Mouse (Mus musculus) cerebellum, adult 2 months (tissue): ENCODE results near the gene Smtnl1. TPM values are rescaled to one million over a fixed set of nuclear protein-coding genes. Genes with fewer than 3 reads are reported as not detected.

Experiments
- DNase-seq, 2 experiments: peaks; one replicate each; pipeline ENCODE4 v3.0.0; 2021
- H3K27ac ChIP-seq: fragments of 200-500 bp; 2 replicates; pipeline ENCODE4 v1.5.1; 2012; ENCODE audit warnings: low read length, control low read depth, inconsistent platforms; ENCODE audit not compliant: insufficient read depth
- H3K27me3 ChIP-seq: fragments of 200-500 bp; 2 replicates; pipeline ENCODE4 v1.6.1; 2012; ENCODE audit warnings: inconsistent platforms, mild to moderate bottlenecking, low read length, moderate library complexity; ENCODE audit not compliant: control insufficient read depth, insufficient read depth
- H3K4me1 ChIP-seq: fragments of 200-500 bp; 2 replicates; pipeline ENCODE4 v1.6.1; 2011; ENCODE audit warnings: low read length; ENCODE audit not compliant: control insufficient read depth, insufficient read depth
- H3K4me3 ChIP-seq: fragments of 200-500 bp; replicated peaks from 2 replicates; pipeline ENCODE3; 2011; ENCODE audit warnings: mild to moderate bottlenecking, low read depth, low read length, control low read depth; ENCODE audit not compliant: insufficient read depth
- CTCF ChIP-seq: fragments of 200-500 bp; IDR thresholded peaks from 2 replicates; pipeline ENCODE4 v1.5.1; 2011; ENCODE audit warnings: low read depth, mild to moderate bottlenecking, control low read depth, low read length, moderate library complexity, borderline replicate concordance; ENCODE audit not compliant: insufficient read depth
- POLR2A ChIP-seq: fragments of 200-500 bp; IDR thresholded peaks from 2 replicates; pipeline ENCODE4 v1.6.1; 2011; ENCODE audit warnings: low read length, control low read depth, borderline replicate concordance; ENCODE audit not compliant: insufficient read depth
- WGBS: fragments of 180-500 bp; shearing (Covaris S2); methylation state at CpG from one replicate; pipeline ENCODE4 v1.1.7; 2018; 5-methylcytosine and 5-hydroxymethylcytosine counted together
- polyA plus RNA-seq: library from polyadenylated mRNA; depleted of rRNA; stranded (reverse); fragments of >200 nt; gene quantifications from 2 replicates; pipeline ENCODE4 v1.2.3, GENCODE M21; 2012; rRNA removed

The Smtnl1 gene
- polyA plus RNA-seq, 1 experiment, result not detected

DNA sequence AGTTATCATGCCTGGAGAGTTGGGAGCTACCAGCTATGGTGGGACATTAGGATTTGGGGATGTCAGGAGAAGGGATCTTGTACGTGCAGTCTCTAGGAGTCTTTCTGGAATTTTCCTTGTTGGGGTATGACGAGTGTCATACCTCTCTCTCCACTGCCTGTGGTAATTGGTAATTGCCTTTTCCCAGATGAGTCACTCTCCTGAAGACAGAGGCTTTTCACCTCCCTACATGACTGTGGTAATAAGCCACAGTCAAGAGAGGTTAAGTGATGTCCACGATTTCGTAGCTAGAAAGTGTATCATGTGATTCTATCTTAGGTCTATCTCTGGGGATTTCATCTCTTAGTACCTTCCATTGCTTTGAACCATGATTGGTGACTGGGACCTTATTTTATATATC lies 50.0 kb downstream of the Smtnl1 start:
- WGBS, result 97% methylated on average over 4 of the region's 4 CpGs
- Histone ChIP-seq H3K4me1 (peaks cover 4% of the 10 kb centered on the region; the same call in 1 of the 2 replicates), H3K27ac (no peak overlapping the region), H3K27me3 (no peaks in the 10 kb centered on the region), H3K4me3 (no peak overlapping the region)
- no peak for DNase-seq
- TF ChIP-seq POLR2A (no peak), CTCF (no peak)

DNA sequence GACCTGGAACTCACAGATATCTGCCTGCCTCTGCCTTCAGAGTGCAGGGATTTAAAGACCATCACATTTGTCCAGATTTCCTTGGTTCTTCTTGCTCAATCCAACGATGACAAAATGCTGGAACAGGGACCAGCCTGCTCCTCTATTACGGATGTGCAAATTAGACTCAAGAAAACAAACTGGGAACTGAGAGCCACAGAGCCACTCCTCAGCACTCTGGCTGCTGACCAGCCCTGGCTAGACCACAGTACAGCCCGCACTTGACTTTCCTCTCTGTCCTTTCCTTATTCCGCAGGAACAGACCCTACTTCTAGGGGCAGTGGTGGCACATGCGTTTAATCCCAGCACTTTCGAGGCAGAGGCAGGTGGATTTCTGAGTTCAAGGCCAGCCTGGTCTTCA lies 52.0 kb downstream of the Smtnl1 start:
- H3K4me3 ChIP-seq, result no peak overlapping the region
- no peak overlapping the region for H3K27ac ChIP-seq
- DNase-seq, result no peak
- no peak for TF ChIP-seq POLR2A
- no peak for TF ChIP-seq CTCF
- H3K4me1 ChIP-seq, result peaks cover 4% of the 10 kb centered on the region; the same call in 1 of the 2 replicates
- no peaks in the 10 kb centered on the region for H3K27me3 ChIP-seq
- 71% methylated on average over 6 of the region's 6 CpGs for WGBS

DNA sequence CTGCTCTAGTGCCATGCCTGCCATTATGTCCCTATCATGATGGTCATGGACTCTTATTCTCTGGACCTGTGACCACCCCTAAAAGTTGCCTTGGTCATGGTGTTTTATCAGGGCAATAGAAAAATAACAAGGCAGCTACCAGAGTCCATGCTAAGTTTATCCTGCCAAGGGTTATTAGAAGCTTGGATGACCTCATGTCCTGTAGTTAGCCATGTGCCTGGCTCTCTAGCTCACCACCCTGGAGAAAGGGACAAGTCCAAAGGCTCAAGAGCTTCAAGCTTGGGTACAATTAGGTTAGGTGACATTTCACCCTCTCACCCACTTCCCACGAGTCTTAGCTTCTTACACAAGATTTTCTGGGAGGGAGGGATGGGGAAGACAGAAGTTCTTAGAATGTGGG lies 59.6 kb downstream of the Smtnl1 start:
- Histone ChIP-seq H3K27ac (no peak overlapping the region), H3K4me1 (no peaks in the 10 kb centered on the region), H3K27me3 (no peaks in the 10 kb centered on the region), H3K4me3 (no peak overlapping the region)
- 36% methylated on average over 1 of the region's 1 CpGs for WGBS
- DNase-seq, result no peak
- TF ChIP-seq POLR2A (no peak), CTCF (no peak)

DNA sequence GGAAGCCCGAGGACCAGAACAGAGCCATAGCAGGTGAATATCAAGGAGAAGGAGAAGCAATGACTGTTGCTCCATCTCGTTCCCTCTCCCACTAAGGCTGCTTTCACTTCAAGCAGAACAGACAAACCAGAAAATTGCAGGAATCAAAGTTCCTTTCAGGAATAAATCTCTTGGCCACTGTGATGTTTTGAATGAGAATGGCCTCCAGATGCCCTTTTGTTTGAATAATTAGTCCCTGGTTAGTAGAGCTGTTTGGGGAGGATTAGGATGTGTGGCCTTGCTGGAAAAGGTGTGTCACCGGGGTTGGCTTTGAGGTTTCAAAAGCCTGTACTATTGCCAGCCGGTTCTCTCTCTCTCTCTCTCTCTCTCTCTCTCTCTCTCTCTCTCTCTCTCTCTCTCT lies 60.2 kb downstream of the Smtnl1 start:
- WGBS, result 56% methylated on average over 4 of the region's 4 CpGs
- Histone ChIP-seq H3K27ac (no peak overlapping the region), H3K4me3 (no peak overlapping the region), H3K27me3 (no peaks in the 10 kb centered on the region), H3K4me1 (no peaks in the 10 kb centered on the region)
- no peak for TF ChIP-seq CTCF
- TF ChIP-seq POLR2A, result no peak
- no peak for DNase-seq

DNA sequence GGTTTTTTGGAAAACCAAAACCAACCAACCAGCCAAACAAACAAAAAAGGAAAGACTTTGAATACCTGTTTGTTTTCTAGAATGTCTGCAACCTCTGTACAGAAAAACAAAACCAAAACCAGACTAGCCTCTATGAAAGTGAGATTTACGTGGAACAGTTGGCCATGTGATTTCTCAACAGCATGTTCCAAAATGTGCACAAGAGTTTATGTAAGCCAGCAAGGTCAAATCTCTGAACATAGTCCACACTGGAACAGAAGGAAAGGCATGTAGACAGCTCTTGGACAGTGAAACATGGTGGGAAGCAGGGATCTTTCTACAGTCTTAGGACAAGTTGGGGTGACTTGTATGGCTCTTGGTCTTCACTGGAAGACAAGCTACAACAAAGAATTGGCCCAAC lies 60.6 kb downstream of the Smtnl1 start:
- WGBS, result 84% methylated on average over 1 of the region's 1 CpGs
- TF ChIP-seq POLR2A (no peak), CTCF (no peak)
- Histone ChIP-seq H3K4me1 (no peaks in the 10 kb centered on the region), H3K4me3 (no peak overlapping the region), H3K27me3 (no peaks in the 10 kb centered on the region), H3K27ac (no peak overlapping the region)
- DNase-seq, result no peak

DNA sequence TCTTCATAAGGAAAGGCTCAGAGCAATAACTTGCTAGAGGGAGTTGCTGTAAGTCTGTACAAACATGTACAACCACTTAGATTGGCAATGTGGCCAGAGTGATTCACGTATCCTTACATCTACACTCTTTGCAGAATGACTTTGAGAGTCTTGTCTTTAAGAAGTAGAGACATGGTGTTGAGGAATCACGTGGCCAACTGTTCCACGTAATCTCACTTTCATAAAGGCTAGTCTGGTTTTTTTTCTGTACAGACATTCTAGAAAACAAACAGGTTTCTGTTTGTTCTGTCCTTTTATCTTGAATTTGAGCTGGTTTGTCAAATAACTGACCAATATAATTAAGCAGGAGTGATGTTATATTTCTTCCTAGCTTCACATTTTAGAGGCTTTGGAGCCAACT lies 61.1 kb downstream of the Smtnl1 start:
- no peaks in the 10 kb centered on the region for H3K27me3 ChIP-seq
- DNase-seq, result no peak
- H3K4me1 ChIP-seq, result no peaks in the 10 kb centered on the region
- 80% methylated on average over 3 of the region's 3 CpGs for WGBS
- no peak for TF ChIP-seq POLR2A
- TF ChIP-seq CTCF, result no peak
- no peak overlapping the region for H3K27ac ChIP-seq
- no peak overlapping the region for H3K4me3 ChIP-seq

Other genes starting within 250 kb of the Smtnl1 start
- gene Ctnnd1, start 171.9 kb downstream of the Smtnl1 start, polyA plus RNA-seq, result 34.4 and 35.9 TPM in 2 replicates
- gene Btbd18, start 163.6 kb downstream of the Smtnl1 start, polyA plus RNA-seq, result not detected in 2 replicates
- 67.4 TPM in 2 replicates for gene Selenoh, start 151.9 kb downstream of the Smtnl1 start, polyA plus RNA-seq
- 0.13 TPM in 1 of 2 replicates, not detected in the other for gene Gm28635, start 144.6 kb downstream of the Smtnl1 start, polyA plus RNA-seq
- gene Med19, start 144.2 kb downstream of the Smtnl1 start, polyA plus RNA-seq, result 30.6 and 31.0 TPM in 2 replicates
- 450 and 454 TPM in 2 replicates for gene Tmx2, start 143.5 kb downstream of the Smtnl1 start, polyA plus RNA-seq
- 37.4 and 38.4 TPM in 2 replicates for gene Zdhhc5, start 107.5 kb downstream of the Smtnl1 start, polyA plus RNA-seq
- 12.0 and 12.7 TPM in 2 replicates for gene Clp1, start 95.3 kb downstream of the Smtnl1 start, polyA plus RNA-seq
- gene Ypel4, start 88.6 kb downstream of the Smtnl1 start, polyA plus RNA-seq, result 164 and 171 TPM in 2 replicates
- 3.0 and 3.4 TPM in 2 replicates for gene Gm19426, start 79.0 kb downstream of the Smtnl1 start, polyA plus RNA-seq
- 19.6 and 22.6 TPM in 2 replicates for gene Serping1, start 47.2 kb downstream of the Smtnl1 start, polyA plus RNA-seq
- gene Ube2l6, start 23.8 kb downstream of the Smtnl1 start, polyA plus RNA-seq, result 6.4 and 7.8 TPM in 2 replicates
- gene Timm10, start 4.3 kb upstream of the Smtnl1 start, polyA plus RNA-seq, result 83.3 and 88.4 TPM in 2 replicates
- 0.25 and 0.43 TPM in 2 replicates for gene Slc43a1, start 16.2 kb upstream of the Smtnl1 start, polyA plus RNA-seq
- 1.2 and 1.7 TPM in 2 replicates for gene Rtn4rl2, start 64.1 kb upstream of the Smtnl1 start, polyA plus RNA-seq
- gene Slc43a3, start 113.9 kb upstream of the Smtnl1 start, polyA plus RNA-seq, result 0.82 and 1.3 TPM in 2 replicates
- 0.14 and 0.23 TPM in 2 replicates for gene Prg2, start 157.8 kb upstream of the Smtnl1 start, polyA plus RNA-seq
- not detected in 2 replicates for gene Prg3, start 165.6 kb upstream of the Smtnl1 start, polyA plus RNA-seq
- 117 TPM in 2 replicates for gene Ssrp1, start 214.6 kb upstream of the Smtnl1 start, polyA plus RNA-seq
- gene P2rx3, start 214.8 kb upstream of the Smtnl1 start, polyA plus RNA-seq, result 1.6 TPM in 2 replicates
- gene Tnks1bp1, start 225.4 kb upstream of the Smtnl1 start, polyA plus RNA-seq, result 38.4 and 39.6 TPM in 2 replicates